Mouse (Mus musculus) cerebellum, adult 2 months (tissue): ENCODE measurements around the gene Kcnk7.

Source experiments
- CTCF ChIP-seq: fragments of 200-500 bp; IDR thresholded peaks from 2 replicates; pipeline ENCODE4 v1.5.1; 2011; ENCODE audit warnings: low read depth, mild to moderate bottlenecking, control low read depth, low read length, moderate library complexity, borderline replicate concordance; ENCODE audit not compliant: insufficient read depth
- POLR2A ChIP-seq: fragments of 200-500 bp; IDR thresholded peaks from 2 replicates; pipeline ENCODE4 v1.6.1; 2011; ENCODE audit warnings: low read length, control low read depth, borderline replicate concordance; ENCODE audit not compliant: insufficient read depth

GRCm38 (mm10) chr19:5751742-5752141 lies 47.6 kb downstream of the Kcnk7 start:
- no peak for TF ChIP-seq POLR2A
- TF ChIP-seq CTCF = no peak
